Mouse (Mus musculus) heart, embryonic 12.5 days (tissue): Measurements from ENCODE around the gene Hist1h3g. TPM values are rescaled to one million over a fixed set of nuclear protein-coding genes. Genes with fewer than 3 reads are reported as not detected.
"Not testable (repeated sequence)": the region's sequence is repeated elsewhere in the genome, so short reads cannot be mapped to it uniquely, and the experiment has no call there.

Source experiments
- ATAC-seq: fragments of 200-750 bp; cut with Nextera tagmentation; 2 replicates; pipeline ENCODE4 v1.8.0; 2017; ENCODE audit warnings: moderate TSS enrichment, moderate library complexity; ENCODE audit not compliant: insufficient number of reproducible peaks, low FRiP score
- H3K27ac ChIP-seq: fragments of 300-500 bp; sonication (generic); 2 replicates; pipeline ENCODE4 v1.5.1; 2016; ENCODE audit warnings: mild to moderate bottlenecking, moderate library complexity; ENCODE audit not compliant: poor library complexity, severe bottlenecking
- H3K27me3 ChIP-seq: fragments of 300-500 bp; sonication (generic); replicated peaks from 2 replicates; pipeline ENCODE4 v1.6.1; 2016; ENCODE audit warnings: mild to moderate bottlenecking, moderate library complexity
- H3K36me3 ChIP-seq: fragments of 300-500 bp; sonication (generic); 2 replicates; pipeline ENCODE4 v1.6.1; 2016; ENCODE audit warnings: mild to moderate bottlenecking, moderate library complexity
- H3K4me1 ChIP-seq: fragments of 300-500 bp; sonication (generic); replicated peaks from 2 replicates; pipeline ENCODE4 v1.6.1; 2016; ENCODE audit warnings: mild to moderate bottlenecking
- H3K4me2 ChIP-seq: fragments of 300-500 bp; sonication (generic); 2 replicates; pipeline ENCODE4 v1.6.1; 2016; ENCODE audit warnings: mild to moderate bottlenecking, moderate library complexity
- H3K4me3 ChIP-seq: fragments of 300-500 bp; sonication (generic); 2 replicates; pipeline ENCODE4 v1.5.1; 2016; ENCODE audit warnings: mild to moderate bottlenecking
- H3K9ac ChIP-seq: fragments of 300-500 bp; sonication (generic); 2 replicates; pipeline ENCODE4 v1.6.1; 2016; ENCODE audit warnings: mild to moderate bottlenecking, moderate library complexity
- H3K9me3 ChIP-seq: fragments of 300-500 bp; sonication (generic); replicated peaks from 2 replicates; pipeline ENCODE4 v1.6.1; 2016; ENCODE audit warnings: mild to moderate bottlenecking, moderate library complexity
- WGBS: fragments of 180-500 bp; shearing (Covaris S2); methylation state at CpG from one replicate; pipeline ENCODE4 v1.1.7; 2016; 5-methylcytosine and 5-hydroxymethylcytosine counted together
- polyA plus RNA-seq: library from polyadenylated mRNA; unstranded; fragments of >200 nt; fragmentation: Nextera tagmentation; extraction: Ambion mirVana; gene quantifications from 2 replicates; pipeline ENCODE4 v1.2.1, GENCODE M21; 2016

Hist1h3g gene
- polyA plus RNA-seq, 1 experiment from 2014 or later, result 4.0 TPM

DNA sequence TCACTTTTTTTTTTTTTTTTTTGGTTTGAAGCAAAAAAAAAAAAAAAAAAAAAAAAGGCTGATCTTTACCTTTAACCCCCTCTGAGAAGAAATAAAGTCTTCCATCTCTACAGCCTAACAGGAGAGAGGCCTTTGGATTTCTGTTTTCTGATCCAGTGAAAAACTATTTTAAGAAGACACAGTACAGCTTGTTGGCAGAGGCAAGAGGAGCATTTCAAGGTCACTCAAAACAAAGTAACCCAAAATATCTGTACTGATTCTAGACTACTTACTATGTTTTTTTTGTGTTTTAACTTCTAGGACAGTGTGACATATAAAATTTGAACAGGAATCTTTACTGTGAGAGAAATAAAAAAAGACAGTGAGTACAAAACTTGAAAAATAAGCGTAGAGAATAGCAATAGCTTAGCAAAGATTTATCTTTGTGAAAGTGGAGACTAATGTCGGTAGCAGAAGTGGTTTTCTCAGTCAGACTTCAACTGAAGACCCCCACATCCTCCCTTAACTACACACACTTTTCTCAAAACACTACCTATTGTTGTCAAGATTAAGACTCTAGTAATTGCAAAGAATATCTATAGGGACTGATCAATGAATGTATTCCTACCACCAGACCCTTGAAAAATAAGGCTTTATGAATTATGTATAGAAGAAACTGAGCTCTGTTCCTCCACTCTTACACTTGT is 5.6 kb upstream of the Hist1h3g start:
- no peak for ATAC-seq
- Histone ChIP-seq H3K4me1 (peaks cover 28% of the 10 kb centered on the region), H3K9me3 (no peaks in the 10 kb centered on the region), H3K4me3 (peak overlapping the region; percentile 63), H3K27me3 (no peaks in the 10 kb centered on the region), H3K27ac (peak overlapping the region; percentile 97), H3K4me2 (peak overlapping the region; percentile 67; the same call in 1 of the 2 replicates), H3K9ac (peak overlapping the region; percentile 85; the same call in 1 of the 2 replicates), H3K36me3 (no peaks in the 10 kb centered on the region)
- 28% methylated on average over 2 of the region's 2 CpGs for WGBS

- ATAC-seq, result no peak
- H3K9ac ChIP-seq, result peak overlapping the region; percentile 85
- H3K27ac ChIP-seq, result peak overlapping the region; percentile 97
- H3K27me3 ChIP-seq, result no peaks in the 10 kb centered on the region
- peaks cover 27% of the 10 kb centered on the region for H3K4me1 ChIP-seq
- H3K4me3 ChIP-seq, result peak overlapping the region; percentile 63
- under 1% methylated on average over 20 of the region's 20 CpGs for WGBS
- no peaks in the 10 kb centered on the region for H3K9me3 ChIP-seq
- peak overlapping the region; percentile 67 for H3K4me2 ChIP-seq
- H3K36me3 ChIP-seq, result no peaks in the 10 kb centered on the region
These were observed 4.9 kb upstream of the Hist1h3g start for GRCm38 (mm10) chr13:23530181-23530900.

- H3K36me3 ChIP-seq, result no peaks in the 10 kb centered on the region
- peak within 1 kb of the TSS; percentile 85 for H3K9ac ChIP-seq
- peak within 1 kb of the TSS; percentile 67 for H3K4me2 ChIP-seq
- no peaks in the 10 kb centered on the region for H3K27me3 ChIP-seq
- under 1% methylated on average over 61 of the region's 70 CpGs for WGBS
- H3K9me3 ChIP-seq, result no peaks in the 10 kb centered on the region
- H3K27ac ChIP-seq, result peak within 1 kb of the TSS; percentile 97
- peak; percentile 83 for ATAC-seq
- peaks cover 25% of the 10 kb centered on the region for H3K4me1 ChIP-seq
- H3K4me3 ChIP-seq, result peak within 1 kb of the TSS; percentile 63
These were observed 4.0 kb upstream of the Hist1h3g start, which contains the start of gene Hist1h4h for GRCm38 (mm10) chr13:23530901-23531875. TSS of gene Hist1h4h (plus strand) at chr13:23531050.

GRCm38 (mm10) chr13:23532262-23533075 is 2.8 kb upstream of the Hist1h3g start:
- ATAC-seq, result no peak
- peak overlapping the region; percentile 63 for H3K4me3 ChIP-seq
- peak overlapping the region; percentile 97 for H3K27ac ChIP-seq
- H3K9ac ChIP-seq, result peak overlapping the region; percentile 54; the same call in 1 of the 2 replicates
- 25% methylated on average over 9 of the region's 9 CpGs for WGBS
- no peaks in the 10 kb centered on the region for H3K27me3 ChIP-seq
- H3K9me3 ChIP-seq, result no peaks in the 10 kb centered on the region
- H3K4me2 ChIP-seq, result peak overlapping the region; percentile 80
- H3K36me3 ChIP-seq, result no peaks in the 10 kb centered on the region
- peaks cover 34% of the 10 kb centered on the region for H3K4me1 ChIP-seq

DNA sequence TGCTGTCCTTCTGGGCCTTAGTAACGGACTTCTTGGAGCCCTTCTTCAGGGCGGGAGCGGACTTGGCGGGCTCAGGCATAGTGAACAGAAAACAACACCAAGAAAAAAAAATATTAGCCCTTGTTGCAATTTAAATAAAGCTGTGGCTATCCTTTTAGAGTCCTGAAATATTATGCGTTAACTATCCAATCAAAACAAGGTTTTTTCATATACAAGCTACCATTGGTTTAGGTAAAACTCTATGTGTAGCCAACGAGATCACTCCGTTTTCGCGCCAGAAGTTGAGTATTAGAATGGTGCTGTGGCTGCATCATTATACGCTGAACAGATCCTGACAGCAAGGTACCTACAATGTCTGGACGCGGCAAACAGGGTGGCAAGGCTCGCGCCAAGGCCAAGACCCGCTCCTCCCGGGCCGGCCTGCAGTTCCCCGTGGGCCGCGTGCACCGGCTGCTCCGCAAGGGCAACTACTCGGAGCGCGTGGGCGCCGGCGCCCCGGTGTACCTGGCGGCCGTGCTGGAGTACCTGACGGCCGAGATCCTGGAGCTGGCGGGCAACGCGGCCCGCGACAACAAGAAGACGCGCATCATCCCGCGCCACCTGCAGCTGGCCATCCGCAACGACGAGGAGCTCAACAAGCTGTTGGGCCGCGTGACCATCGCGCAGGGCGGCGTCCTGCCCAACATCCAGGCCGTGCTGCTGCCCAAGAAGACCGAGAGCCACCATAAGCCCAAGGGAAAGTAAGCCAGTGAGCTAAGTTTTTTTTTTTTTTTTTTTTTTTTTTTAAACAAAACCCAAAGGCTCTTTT is 1.5 kb upstream of the Hist1h3g start, which contains the start of gene Hist1h2af:
Gene Hist1h2af, plus strand, starts transcription at position 347 of the 808 bp plus-strand sequence.
- WGBS, result under 1% methylated on average over 31 of the region's 53 CpGs
- Histone ChIP-seq H3K4me1 (peaks cover 29% of the 10 kb centered on the region), H3K9ac (peak within 1 kb of the TSS; percentile 74), H3K4me2 (peak within 1 kb of the TSS; percentile 80), H3K27ac (peak within 1 kb of the TSS; percentile 86), H3K4me3 (peak within 1 kb of the TSS; percentile 63)
- not testable (repeated sequence) for H3K9me3 ChIP-seq, H3K36me3 ChIP-seq, H3K27me3 ChIP-seq
- peak; percentile 30; the same call in 1 of the 2 replicates for ATAC-seq

GRCm38 (mm10) chr13:23534368-23535131 is 672 bp upstream of the Hist1h3g start:
- H3K4me3 ChIP-seq, result peak overlapping the region; percentile 63
- no peak for ATAC-seq
- no peaks in the 10 kb centered on the region for H3K9me3 ChIP-seq
- 2% methylated on average over 15 of the region's 15 CpGs for WGBS
- H3K27me3 ChIP-seq, result no peaks in the 10 kb centered on the region
- H3K4me1 ChIP-seq, result peaks cover 24% of the 10 kb centered on the region
- peak overlapping the region; percentile 80 for H3K4me2 ChIP-seq
- H3K9ac ChIP-seq, result peak overlapping the region; percentile 74
- peak overlapping the region; percentile 86 for H3K27ac ChIP-seq
- H3K36me3 ChIP-seq, result no peaks in the 10 kb centered on the region

DNA sequence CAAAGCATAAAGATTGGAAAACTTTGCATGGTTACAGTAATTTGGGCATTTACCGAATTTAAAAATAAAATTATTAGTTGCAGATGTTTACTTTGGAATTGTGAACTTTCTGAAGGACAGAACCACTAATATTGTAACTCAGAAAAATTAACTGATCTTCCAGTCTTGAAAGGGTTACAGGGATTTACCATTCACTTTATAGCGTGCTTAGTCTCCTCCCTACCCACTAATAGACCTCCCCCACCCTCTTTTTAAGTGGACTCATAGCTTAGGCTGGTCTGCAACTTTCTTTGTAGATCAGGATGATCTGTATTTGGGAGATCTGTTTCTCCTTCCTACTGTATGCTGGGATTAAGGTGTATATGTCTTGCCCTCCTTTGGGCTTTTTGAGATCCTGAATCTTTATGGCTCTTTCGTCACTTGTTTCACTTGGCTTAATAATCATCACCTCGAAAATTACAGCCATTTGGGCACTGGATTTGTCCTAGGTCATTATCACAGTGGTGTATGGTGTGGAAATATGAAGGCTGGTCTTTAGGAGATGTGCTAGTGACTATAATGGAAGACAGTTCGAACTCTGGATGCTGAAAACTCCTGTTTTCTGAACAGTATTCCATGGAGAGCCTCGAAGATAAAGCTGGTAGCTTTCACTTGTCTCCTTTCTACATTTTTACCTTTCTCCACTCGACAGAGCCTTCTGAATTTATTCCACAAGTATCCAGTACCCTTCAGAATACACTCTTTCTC is 1.0 kb downstream of the Hist1h3g start:
- H3K27me3 ChIP-seq, result no peaks in the 10 kb centered on the region
- peak overlapping the region; percentile 51; the same call in 1 of the 2 replicates for H3K27ac ChIP-seq
- no peaks in the 10 kb centered on the region for H3K9me3 ChIP-seq
- no peaks in the 10 kb centered on the region for H3K36me3 ChIP-seq
- H3K4me1 ChIP-seq, result peaks cover 24% of the 10 kb centered on the region
- peak overlapping the region; percentile 43 for H3K4me3 ChIP-seq
- 25% methylated on average over 7 of the region's 7 CpGs for WGBS
- H3K9ac ChIP-seq, result peak overlapping the region; percentile 70
- peak overlapping the region; percentile 68 for H3K4me2 ChIP-seq
- no peak for ATAC-seq

DNA sequence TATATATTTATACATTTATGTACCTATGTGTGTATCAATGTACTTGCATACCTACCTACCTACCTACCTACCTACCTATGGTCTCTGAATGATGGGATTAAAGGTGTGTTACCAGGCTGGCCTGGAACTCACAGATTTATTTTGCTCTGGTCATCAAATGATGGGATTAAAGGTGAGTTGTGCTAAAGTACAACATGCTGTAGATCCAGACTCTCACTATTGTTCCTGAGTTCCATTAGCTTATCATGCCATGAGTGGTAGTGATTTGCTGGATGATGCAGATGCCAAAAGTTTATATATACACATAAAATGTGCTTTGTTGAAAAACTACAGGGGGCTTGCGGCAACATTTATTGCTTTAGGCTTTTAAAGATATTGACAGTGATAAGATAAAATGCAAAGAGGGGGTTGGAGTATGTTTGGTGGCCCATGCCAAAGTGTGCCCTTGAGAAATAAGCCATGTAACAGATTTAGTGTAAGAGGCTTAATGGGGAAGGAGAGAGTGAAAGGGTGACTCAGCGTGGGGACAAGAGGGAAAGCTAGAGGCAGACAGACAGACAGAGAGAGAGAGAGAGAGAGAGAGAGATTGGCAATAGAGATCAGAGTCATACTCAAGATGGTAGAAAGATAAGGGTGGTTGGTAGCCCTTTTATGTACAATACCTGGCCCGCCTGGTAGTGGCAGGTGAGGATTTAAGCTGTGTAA is 1.9 kb downstream of the Hist1h3g start:
- H3K4me2 ChIP-seq, result peak overlapping the region; percentile 36; the same call in 1 of the 2 replicates
- H3K27ac ChIP-seq, result no peak overlapping the region
- H3K4me3 ChIP-seq, result no peak overlapping the region
- no peak for ATAC-seq
- WGBS, result 78% methylated on average over 3 of the region's 3 CpGs
- no peaks in the 10 kb centered on the region for H3K36me3 ChIP-seq
- peaks cover 25% of the 10 kb centered on the region for H3K4me1 ChIP-seq
- no peaks in the 10 kb centered on the region for H3K27me3 ChIP-seq
- H3K9me3 ChIP-seq, result no peaks in the 10 kb centered on the region
- H3K9ac ChIP-seq, result no peak overlapping the region
